Mouse (Mus musculus) embryo, embryonic 10.5 days (tissue): ENCODE measurements around the gene Grb2.
"Not testable (repeated sequence)": the region's sequence is repeated elsewhere in the genome, so short reads cannot be mapped to it uniquely, and the experiment has no call there.

Source experiments
- DNase-seq: peaks from one replicate; pipeline ENCODE4 v3.0.0-alpha.2; 2015; ENCODE audit warnings: low spot score

Grb2 gene

DNA sequence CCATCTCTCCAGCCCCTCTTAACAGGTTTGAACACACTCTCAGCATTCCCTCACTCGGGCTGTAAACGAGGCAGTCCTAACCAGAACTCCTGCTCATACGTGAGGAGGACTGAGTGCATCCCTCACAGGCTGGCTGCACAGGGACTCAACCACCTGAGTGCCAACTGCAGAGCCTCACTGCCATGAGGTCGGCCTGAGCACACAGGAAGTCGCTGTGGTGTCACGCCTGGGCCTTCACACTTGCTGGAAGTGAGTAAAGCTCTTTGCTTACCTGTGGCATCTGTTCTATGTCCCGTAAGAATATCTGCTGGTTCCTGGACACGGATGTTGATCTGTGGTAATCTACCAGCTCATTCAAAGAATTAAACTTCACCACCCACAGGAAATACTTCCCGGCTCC is 62.0 kb downstream of the Grb2 start:
- DNase-seq = no peak

DNA sequence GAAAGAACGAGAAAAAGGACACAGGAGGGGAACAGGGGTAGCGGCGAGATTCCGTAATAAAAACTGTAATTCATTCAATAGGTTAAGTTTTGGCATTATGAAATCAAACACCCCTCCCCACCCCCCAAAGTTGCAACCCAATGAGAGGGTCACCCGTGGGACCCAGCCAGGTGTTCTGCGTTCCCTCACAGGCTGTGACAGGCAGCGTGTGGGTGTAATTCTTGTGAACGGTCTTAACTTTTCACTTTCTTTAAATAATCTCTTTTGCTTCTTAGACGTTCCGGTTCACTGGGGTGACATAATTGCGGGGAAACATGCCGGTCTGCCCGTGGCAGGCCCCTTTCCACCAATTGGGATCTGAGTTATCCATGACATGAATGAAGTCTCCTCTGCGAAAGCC is 62.9 kb downstream of the Grb2 start:
- not testable (repeated sequence) for DNase-seq

DNA sequence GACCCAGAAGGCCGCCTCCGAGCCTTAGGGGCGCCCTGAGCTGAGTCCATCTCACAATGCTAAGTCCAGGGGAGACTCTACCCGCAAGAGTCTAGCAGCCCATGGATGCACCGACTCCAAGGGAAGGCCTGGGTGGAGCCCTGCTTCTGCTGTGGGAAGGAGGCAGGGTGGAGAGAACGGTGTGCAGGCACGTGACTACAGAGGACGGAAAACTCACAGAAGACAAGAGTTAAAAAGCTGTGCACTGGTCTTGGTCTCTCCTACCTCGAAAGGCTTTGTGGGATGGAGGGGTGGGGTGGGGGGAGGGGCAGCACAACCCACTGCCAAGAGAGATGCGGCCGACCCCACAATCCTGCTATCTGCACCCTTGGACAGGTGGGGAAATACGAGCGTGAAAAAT is 64.1 kb downstream of the Grb2 start:
- no peak for DNase-seq

DNA sequence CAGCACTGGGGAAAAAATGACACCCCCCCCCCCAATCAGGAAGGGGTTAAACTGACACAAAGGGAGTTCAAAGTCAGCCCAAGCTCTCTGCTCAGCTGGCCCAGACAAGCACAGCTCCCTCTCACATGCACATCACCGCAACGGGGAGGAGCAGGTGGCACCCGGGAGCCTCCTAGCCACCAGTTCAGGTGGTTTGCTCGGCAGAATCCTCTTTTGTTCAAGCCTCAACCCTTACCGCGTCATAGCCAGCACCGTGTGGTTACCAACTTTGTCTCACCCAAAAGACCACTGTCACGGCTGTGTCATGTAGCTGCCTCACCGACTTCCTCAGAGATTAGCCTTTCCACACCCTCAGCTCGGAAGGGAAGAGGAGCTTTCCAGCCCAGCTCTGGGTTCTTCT is 65.1 kb downstream of the Grb2 start:
- DNase-seq = no peak

DNA sequence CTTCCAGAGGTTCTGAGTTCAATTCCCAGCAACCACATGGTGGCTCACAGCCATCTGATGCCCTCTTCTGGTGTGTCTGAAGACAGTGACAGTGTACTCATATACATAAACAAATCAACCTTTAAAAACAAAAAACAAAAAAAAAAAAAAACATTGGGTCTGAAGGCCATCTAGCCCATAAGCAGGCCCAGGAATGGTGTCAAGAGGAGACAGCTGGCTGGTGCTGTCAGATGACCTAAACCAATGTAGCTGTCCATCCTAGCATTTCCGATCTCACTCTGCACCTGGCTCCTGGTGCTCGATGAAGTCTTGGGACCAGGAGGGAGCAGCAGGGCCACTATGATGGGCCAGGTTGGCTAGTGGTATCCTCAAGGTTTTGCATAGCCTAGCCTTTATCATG is 65.7 kb downstream of the Grb2 start:
- DNase-seq = no peak

DNA sequence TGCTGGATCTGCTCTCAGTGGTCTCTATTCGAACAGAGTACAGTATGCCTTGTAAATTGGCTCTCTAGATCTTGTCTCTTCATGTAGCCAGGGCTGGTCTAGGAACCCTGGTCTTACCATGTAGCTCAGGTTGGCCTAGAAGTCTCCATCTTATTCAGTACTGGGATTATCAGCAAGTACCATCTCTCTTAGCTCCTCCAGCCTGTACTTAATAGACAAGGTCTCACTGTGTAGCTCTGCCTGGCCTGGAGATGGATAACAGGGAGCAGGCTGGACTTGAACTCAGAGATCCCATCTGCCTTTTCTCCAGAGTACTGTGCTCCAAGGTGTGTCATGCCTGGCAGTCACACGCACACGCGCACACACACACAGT is 66.7 kb downstream of the Grb2 start:
- DNase-seq = no peak

DNA sequence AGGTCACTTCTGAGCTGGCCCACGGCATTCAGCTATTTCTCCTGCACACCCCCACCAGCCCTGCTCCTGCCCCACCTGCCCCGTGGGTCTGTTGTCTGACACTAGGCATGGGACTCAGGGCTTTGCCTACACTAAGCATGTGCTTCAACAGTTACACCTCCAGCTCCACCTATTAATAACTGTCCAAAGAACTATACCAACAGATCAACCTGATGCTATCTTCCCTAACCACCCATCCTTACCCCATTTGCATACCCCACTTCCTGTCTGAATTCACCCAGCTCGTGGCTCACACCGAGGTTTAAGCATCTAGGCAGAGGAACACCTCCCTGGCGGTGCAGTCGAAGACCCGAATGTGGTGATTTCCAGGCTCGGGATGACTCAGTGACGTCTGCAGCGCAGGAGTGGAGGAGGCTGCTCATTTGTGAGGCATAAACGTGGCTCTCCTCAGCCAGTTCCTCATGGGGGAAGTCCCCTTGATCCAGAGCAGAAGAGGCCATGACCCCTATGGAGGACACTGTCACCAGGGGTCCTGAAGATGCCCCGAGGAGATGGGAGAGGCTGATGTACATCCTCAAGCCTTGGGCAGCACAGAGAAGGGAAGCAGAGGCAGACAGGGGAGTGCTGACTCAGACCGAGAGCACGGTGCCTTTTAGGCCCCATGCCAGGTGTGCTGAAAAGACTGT is 67.3 kb downstream of the Grb2 start:
- DNase-seq = no peak

DNA sequence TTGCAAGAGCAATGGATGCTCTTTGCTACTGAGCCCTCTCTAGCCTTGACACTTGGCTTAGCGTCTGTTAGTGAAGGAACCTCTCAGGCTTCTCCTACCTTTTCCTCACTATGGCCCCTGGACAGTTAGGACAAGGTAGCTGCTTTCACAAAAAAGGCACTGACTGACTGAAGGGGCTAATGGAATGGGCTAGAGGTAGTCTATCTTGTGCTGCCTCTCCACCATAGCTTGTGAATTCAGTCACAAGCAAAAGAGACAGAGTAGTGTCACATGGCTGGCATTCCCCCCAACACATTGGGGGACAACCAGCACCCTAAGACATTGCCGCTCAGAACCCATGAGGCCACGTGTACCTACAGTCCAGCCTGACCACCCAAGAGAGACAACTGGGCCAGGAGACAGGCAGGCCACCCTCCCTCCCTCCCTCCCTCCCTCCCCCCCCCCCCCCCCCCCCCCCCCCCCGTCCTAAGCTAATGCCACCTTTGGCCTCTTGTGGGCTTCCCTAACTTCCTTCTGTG is 68.0 kb downstream of the Grb2 start:
- DNase-seq = no peak

DNA sequence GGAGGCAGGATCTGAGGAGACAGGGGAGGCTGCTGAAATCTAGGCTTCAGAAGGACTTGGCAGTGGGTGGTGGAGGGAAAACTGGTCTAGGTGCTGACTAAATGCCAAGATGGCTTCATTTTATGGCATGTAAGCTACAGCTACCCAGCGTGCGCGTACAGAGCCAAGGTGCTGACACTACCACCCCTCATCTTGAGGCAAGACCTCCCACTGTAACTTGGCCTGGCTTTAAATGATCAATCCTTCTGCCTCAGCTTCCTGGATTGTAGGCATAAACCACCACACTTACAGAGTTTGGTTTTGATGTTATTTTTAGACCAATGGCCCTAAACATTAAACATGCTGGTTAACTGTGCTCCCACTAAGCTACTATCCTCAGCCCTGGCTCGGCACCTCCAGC is 68.9 kb downstream of the Grb2 start:
- DNase-seq = no peak

DNA sequence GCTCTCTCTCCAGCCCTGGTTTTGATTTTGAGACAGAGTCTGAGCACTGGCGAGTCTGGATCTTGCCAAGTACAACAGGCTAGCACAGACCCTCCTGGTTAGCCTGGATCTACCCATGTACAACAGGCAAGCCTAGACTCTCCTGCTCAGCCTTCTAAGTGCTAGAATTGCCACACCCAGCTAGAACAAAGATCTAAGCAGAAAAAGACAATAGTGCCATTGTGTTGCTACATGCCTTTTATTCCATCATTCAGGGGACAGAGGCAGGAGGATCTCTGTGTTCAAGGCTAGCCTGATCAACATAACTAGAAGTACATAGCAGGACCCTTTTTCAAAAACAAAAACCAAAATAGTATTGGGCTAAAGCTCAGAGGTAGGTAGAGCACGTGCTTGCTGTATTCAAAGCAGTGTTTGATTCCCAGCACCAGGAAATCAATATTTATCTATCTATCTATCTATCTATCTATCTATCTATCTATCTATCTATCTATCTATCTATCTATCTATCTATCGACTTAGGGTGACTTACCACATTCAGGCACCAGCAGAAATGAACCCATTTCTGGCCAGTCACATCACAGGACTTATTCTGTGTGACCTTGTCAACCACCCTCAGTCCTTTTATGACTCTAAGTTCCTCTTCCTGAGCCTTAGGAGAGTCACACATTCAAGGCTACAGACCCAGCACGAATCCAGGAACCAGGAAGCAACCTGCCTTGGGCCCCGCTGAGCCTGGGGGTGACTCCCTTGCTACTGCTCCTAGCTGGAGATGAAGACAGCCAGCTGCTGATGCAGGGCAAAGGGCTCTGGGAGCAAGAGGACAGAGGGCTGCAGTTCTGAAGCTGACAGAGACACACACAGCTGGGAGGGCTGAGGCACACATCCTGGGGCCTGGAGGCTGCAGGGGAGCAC is 69.6 kb downstream of the Grb2 start:
- no peak for DNase-seq

DNA sequence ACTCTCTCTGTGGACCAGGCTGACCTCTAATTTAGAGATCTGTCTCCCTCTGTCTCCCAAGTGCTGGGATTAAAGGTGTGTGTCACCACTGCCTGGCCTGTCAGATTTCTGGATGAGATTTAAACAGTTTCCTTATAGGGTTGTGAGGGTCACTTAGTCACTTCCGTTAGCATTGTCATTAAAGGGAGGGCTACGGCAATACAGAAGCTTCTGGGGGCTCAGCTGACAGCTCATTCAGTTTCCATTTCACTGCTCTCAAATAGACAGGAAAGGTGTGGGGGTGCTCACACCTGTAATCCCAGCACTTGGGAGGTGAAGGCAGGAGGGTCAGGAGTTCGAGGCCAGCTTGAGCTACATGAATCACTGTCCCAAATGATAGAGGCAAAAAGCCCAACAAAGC is 71.4 kb downstream of the Grb2 start:
- DNase-seq = no peak

DNA sequence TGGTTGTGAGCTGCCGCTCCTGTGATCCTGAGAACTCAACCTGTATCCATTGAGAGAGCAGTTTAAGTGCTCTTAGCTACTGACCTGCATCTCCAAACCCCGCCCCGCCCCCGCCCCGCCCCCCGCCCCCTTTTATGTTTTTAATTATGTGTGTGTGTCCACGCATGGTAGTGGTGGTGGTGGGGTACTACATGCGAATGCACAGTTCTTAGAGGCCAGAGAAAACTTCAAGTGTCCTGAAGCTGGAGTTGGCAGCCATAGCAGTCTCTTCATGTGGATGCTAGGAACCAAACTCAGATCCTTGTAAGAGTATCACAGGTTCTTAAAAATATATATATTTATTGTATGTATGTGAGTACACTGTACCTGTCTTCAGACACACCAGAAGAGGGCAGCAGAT is 72.9 kb downstream of the Grb2 start:
- no peak for DNase-seq

DNA sequence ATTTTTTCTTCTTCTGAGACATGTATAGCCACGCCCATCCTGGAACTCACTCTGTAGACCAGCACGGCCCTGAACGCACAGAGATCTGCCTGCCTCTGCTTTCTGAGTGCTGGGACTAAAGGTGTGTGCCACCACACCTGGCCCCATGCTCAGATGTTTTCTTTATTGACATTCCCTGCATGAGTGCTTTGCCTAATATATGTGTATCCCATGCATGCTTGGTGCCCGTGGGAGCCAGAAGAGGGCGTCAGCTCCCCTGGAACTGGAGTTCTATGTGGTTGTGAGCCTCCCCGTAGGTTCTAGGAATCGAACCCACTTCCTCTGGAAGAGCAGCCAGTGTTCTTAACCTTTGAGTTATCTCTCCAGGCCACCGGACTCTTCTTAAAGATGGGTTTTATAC is 73.4 kb downstream of the Grb2 start:
- no peak for DNase-seq

DNA sequence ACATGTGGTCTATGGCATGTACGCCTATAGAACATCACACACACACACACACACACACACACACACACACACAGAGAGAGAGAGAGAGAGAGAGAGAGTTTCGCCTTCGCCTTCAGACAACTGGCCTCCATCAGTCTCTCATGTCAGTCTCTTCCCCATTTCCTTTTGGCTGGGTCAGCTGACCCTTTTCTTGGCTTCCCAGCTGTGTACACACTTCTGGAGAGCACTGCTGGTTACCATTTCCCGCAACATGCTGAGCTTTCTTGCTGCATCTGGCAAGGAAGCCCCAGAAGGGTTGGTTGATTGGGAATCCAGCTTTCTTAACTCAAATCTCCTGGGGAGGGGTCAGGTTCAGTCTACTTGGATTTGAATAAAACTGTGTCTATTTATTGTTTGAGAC is 74.3 kb downstream of the Grb2 start:
- DNase-seq = peak; percentile 43

DNA sequence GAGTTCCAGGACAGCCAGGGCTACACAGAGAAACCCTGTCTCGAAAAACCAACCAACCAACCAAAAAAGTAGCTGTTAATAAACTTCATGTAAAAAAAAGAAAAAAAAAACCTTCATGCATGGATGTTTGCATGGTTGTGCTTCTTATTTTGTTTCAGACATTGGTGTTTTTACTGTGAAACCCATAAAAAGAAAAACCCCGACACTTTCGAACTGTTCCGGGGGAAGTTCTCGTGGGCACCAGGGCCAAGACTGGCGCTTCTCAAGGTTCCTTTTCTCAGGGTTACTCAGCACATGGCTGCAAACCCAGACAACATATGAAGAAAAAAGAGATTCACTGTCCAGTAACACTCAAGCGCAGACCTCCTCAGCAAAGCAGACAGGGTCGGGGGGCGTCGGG is 75.5 kb downstream of the Grb2 start:
- no peak for DNase-seq

DNA sequence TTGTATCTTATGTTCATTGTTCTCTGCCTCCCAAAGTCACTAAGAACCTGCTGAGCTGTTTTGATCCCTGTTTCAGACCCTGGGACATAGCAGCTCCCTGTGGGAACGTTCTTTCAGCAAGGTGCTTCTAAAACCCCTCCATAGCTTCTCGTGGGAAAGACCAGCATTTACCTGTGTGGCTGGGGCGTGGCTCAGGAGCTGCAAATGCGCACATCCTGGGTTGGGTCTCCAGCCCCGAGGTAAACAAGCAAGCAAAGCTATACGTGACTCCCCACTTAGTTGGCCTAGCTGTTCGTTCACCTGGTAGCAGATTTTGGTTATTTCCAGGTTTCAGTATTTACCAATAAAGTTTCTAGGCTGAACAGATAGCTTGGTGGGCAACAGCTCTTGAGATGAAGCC is 76.2 kb downstream of the Grb2 start:
- DNase-seq = no peak

DNA sequence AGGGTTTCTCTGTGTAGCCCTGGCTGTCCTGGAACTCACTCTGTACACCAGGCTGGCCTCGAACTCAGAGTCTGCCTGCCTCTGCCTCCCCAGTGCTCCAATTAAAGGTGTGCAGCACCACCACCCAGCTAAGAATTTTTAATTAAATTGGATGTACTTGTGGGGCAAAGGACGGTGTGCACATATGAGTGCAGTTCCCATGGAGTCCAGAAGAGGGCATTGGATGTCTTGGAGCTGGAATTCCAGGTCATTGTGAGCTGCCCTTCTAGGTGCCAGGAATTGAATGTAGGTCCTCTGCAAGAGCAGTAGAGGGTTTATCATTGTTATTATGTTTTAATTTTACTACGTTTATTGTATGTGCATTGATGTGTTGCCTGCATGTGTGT is 76.9 kb downstream of the Grb2 start:
- DNase-seq = peak; percentile 70

DNA sequence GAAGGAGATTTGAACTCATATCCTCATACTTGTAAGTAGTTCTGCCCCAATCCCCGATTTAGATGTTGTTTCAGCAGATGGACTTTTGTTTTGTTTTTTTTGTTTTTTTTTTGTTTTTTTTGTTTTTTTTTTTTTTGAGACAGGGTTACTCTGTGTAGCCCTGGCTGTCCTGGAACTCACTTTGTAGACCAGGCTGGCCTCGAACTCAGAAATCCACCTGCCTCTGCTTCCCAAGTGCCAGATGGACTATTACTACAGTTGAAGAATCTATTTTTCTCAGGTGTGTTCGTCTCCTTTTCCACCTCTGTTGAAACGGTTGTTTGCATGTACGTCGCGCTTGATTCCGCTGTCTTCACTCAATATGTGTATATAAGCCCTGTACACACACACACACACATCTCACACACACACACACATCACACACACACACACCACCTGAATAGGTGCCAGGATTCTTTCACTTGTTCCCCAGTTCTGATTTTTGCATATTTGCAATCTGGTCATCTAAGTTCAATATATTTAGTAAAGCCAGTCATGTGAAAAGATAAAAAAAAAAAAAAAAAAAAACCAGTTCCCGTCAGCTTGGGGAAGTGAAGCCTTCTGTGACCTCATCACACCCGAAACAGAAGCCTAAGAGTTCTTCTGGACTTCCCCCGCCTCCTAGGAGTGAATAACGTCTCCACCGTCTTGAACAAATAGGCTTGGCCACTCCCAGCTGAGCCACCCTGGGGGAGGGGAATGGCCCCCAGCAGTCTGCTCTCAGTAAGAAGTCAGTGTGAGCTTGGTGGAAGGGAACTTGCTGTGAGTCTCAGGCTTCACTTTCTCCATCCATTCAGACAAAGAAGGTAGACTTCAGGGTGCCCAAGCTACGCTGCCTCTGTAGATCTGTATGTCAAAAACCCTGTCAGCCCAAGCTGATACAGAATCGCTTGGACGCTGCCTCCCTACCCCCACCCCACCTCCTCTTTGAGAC is 77.6 kb downstream of the Grb2 start:
- DNase-seq = no peak

DNA sequence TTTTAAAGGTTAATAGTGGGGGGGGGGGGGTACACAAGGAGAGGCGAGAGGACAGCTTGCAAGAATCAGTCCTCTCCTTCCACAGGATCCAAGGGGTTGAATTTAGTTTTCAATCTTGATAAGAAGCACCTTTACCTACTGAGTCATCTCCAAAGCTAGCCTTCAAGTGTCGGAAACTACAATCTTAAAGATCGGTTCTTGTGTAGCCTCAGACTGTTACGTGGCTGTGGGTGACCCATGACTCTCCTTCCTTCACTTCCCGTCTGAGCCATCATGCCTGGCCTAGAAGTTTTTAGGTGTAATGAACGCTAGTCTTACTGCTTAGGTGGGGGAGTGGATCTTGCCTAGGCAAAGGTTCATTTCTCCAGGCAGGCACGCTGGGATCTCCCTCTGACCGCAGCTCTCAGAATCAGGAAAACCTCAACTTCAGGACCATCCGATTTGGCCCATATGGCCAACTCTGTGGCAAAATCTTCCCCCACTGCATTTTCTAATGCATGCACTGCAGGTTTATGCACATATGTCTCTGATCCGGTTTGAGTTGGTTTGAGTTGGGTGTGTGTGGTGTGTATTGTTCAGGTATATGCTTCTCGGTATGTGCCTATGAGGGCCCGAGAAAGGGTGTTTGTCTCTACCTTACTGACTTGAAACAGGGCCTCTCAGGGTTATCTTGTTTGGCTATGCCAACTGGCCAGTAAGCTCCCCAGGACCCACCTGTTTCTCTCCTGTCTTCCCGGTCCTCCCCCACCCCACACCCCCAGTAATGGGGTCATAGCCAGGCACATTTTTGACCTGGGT is 78.5 kb downstream of the Grb2 start:
- no peak for DNase-seq

DNA sequence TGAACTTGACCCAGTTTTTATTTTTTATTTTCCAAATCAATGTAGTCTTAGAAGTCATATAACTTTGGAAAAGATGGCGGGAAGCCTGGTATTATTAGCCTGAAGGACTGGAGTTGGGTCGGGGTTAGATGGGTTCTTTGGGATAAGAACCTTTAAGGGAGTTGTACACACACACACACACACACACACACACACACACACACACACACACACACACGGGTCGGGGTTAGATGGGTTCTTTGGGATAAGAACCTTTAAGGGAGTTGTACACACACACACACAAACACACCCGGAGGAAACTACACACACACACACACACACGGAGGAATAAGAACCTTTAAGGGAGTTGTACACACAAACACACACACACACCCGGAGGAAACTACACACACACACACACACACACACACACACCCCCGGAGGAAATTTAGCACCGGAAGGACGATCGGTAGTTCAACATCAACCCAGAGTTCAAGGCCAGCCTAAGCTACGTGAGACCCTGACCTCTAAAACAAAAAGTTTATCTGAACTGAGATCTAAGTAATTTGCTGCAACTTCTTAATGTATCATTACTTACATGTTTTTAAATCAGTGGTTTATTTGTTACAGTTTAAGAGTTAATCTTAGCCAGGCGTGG is 79.8 kb downstream of the Grb2 start:
- DNase-seq = no peak
